Mouse (Mus musculus) ovary, postnatal 10 days (tissue): ENCODE data around the gene Lsm14a.

Source experiments
- DNase-seq: peaks from one replicate; pipeline ENCODE4 v3.0.0; 2022; ENCODE audit warnings: low spot score

Lsm14a gene

DNA sequence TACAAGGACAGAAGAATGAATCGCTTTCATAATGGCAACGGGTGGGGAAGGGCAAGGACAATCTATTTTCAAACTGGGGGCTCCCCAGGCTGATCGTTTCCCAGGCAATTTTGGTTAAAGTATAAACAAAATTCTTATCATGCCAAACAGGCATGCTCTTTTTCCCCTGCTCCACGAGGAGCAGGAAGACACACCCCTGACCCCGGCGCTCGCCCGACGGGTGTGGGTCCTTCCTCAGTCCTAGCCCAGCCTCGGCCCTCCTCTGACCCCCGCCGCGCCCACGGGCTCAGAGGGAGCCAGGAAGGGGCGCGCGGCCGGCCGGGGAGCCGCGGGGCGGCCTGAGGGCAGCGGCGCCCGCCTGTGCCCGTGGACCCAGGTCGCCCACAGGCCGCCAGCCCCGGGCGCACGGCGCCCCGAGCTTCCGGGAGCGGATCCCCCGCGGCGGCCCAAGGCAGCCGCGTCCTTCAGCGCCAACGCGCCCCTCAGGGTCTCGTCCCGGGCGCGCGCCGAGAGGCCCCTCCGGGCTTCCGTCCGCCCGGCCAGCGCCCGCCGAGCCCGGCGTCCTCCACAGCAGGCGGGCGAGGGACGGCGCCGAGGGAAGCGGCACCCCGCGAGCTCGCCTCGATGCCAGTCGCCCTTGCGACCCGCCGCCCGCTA is 80.2 kb downstream of the Lsm14a start:
- peak; percentile 21 for DNase-seq

DNA sequence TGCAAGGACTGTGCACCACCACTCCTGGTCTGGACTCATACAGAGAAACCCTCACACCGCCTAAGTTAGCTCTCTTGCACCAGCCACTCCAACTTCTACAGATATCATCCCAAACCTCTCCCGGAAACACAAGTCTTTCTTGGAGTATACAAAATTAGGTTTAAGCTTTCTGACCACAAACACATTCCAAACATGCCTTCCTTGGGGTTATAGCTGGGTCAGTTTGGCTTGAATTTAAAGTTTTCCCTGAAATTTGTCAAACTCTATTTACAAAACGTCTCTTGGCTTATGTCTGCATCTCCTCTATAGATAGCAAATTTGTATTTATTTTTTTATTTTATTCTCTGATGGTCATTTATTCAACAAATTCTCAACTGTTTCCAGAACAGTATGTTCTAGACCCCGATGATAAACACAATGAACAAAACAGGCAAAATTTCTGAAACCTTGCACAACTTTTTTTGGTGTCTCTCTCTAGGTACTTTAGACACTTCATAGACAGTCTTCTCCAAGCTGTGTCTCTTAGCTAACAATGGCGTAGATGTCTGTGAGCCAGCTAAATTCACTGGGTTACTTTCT is 83.8 kb downstream of the Lsm14a start:
- DNase-seq, result no peak

DNA sequence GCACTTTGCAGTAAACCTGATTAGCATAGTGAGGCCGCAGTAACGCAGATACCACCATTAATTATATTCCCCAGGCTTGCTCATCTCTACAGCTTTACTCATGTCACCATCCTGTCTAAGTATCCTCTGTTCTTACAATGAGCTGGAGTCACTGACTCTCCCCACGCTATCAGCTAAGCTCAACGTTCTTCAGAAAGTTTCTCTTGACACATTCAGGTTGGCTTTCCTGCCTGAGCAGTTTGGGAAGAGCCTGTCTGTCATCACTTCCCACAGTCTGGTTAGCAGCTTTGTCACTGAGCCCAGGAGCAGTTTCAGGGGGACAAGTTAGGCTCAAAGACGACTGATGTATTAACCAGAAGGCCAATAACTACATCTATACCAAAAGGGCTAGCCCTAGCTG is 84.5 kb downstream of the Lsm14a start:
- DNase-seq, result no peak

DNA sequence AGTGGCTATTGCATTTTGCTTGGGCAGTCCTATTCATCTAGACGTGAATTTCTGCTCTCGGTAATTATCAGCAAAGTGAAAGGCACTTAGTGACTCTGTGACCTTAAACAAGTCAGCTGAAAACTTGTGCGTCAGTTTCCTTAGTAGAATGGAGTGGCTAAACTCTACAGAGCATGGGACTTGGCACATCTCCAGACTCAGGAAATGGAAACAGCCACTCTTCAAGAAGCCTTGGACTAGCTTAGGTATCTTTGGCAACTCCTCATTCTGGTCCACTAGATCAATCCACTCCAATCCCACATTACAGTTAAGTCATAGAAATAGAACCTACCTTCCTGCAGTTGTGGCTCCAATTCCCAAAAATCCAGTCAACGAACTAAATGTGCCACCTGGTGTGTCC is 87.7 kb downstream of the Lsm14a start:
- DNase-seq, result no peak

GRCm38 (mm10) chr7:34302651-34303050 is 90.5 kb downstream of the Lsm14a start:
- DNase-seq, result no peak

DNA sequence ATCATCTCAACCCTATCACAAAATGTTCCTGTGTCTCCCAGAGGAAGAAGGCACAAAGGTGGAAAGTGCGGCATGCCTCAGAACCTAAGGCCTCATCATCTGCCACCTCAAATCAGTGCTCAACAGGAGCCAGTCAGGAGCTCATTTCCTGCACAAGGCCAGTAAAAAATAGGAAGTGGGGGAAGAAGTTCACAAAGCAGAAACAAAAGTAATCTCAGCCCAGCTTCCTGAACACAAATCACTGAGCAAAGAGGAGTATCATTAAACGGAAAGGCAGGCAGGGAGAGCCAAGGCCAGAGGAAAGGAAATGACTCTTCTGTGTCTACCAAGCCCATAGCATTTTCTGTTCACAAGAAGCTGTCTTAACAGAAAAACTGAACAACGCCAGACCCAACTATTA is 91.2 kb downstream of the Lsm14a start:
- DNase-seq, result no peak

GRCm38 (mm10) chr7:34298818-34299217 is 94.3 kb downstream of the Lsm14a start:
- DNase-seq, result no peak

GRCm38 (mm10) chr7:34296124-34296523 is 97.0 kb downstream of the Lsm14a start:
- no peak for DNase-seq
